Mouse (Mus musculus): ENCODE measurements around the gene Dscam. TPM values are rescaled to one million over a fixed set of nuclear protein-coding genes. Genes with fewer than 3 reads are reported as not detected.

Dscam gene
- polyA plus RNA-seq, 1 experiment from 2014 or later, result 2.1 TPM

GRCm38 (mm10) chr16:97060276-97060675 lies 110.3 kb downstream of the Dscam start:
- ATAC-seq (ENCODE audit: low FRiP score, low read depth), result no peak
- Histone ChIP-seq H3K36me3 (no peaks in the 10 kb centered on the region), H3K27me3 (replicated peaks) (no peaks in the 10 kb centered on the region), H3K4me3 (no peak overlapping the region), H3K9me3 (no peaks in the 10 kb centered on the region), H3K27ac (no peak overlapping the region), H3K4me1 (no peaks in the 10 kb centered on the region), H3K4me2 (replicated peaks) (no peak overlapping the region), H3K9ac (no peak overlapping the region)
- WGBS, result 79% methylated on average over 4 of the region's 4 CpGs

GRCm38 (mm10) chr16:97035271-97035670 lies 135.3 kb downstream of the Dscam start:
- 79% methylated on average over 4 of the region's 4 CpGs for WGBS
- H3K4me2 ChIP-seq (replicated peaks), result no peak overlapping the region
- no peak overlapping the region for H3K9ac ChIP-seq
- no peaks in the 10 kb centered on the region for H3K9me3 ChIP-seq
- H3K27me3 ChIP-seq (replicated peaks), result no peaks in the 10 kb centered on the region
- no peaks in the 10 kb centered on the region for H3K36me3 ChIP-seq
- no peak overlapping the region for H3K4me3 ChIP-seq
- no peak overlapping the region for H3K27ac ChIP-seq
- no peaks in the 10 kb centered on the region for H3K4me1 ChIP-seq
- ATAC-seq (ENCODE audit: low FRiP score, low read depth), result no peak

- Histone ChIP-seq H3K9me3 (no peaks in the 10 kb centered on the region), H3K9ac (no peak overlapping the region), H3K27ac (no peak overlapping the region), H3K4me2 (replicated peaks) (no peak overlapping the region), H3K27me3 (replicated peaks) (no peaks in the 10 kb centered on the region), H3K4me3 (no peak overlapping the region), H3K4me1 (no peaks in the 10 kb centered on the region), H3K36me3 (no peaks in the 10 kb centered on the region)
- no peak for ATAC-seq (ENCODE audit: low FRiP score, low read depth)
- 87% methylated on average over 3 of the region's 3 CpGs for WGBS
These were observed 137.0 kb downstream of the Dscam start for GRCm38 (mm10) chr16:97033540-97034058.

GRCm38 (mm10) chr16:97027701-97028100 lies 142.9 kb downstream of the Dscam start:
- no peak overlapping the region for H3K9ac ChIP-seq
- no peaks in the 10 kb centered on the region for H3K9me3 ChIP-seq
- no peaks in the 10 kb centered on the region for H3K36me3 ChIP-seq
- H3K4me1 ChIP-seq, result no peaks in the 10 kb centered on the region
- ATAC-seq (ENCODE audit: low FRiP score, low read depth), result no peak
- 89% methylated on average over 1 of the region's 1 CpGs for WGBS
- no peaks in the 10 kb centered on the region for H3K27me3 ChIP-seq (replicated peaks)
- H3K4me3 ChIP-seq, result no peak overlapping the region
- H3K27ac ChIP-seq, result no peak overlapping the region
- no peak overlapping the region for H3K4me2 ChIP-seq (replicated peaks)

GRCm38 (mm10) chr16:97026803-97027202 lies 143.7 kb downstream of the Dscam start:
- no peak overlapping the region for H3K4me2 ChIP-seq (replicated peaks)
- H3K27me3 ChIP-seq (replicated peaks), result no peaks in the 10 kb centered on the region
- no peaks in the 10 kb centered on the region for H3K9me3 ChIP-seq
- no peak for ATAC-seq (ENCODE audit: low FRiP score, low read depth)
- H3K27ac ChIP-seq, result no peak overlapping the region
- 89% methylated on average over 5 of the region's 5 CpGs for WGBS
- H3K9ac ChIP-seq, result no peak overlapping the region
- H3K4me1 ChIP-seq, result no peaks in the 10 kb centered on the region
- no peak overlapping the region for H3K4me3 ChIP-seq
- H3K36me3 ChIP-seq, result no peaks in the 10 kb centered on the region

- Histone ChIP-seq H3K9me3 (no peaks in the 10 kb centered on the region), H3K4me3 (no peak overlapping the region), H3K36me3 (no peaks in the 10 kb centered on the region), H3K27ac (no peak overlapping the region), H3K9ac (no peak overlapping the region), H3K4me1 (no peaks in the 10 kb centered on the region), H3K4me2 (replicated peaks) (no peak overlapping the region), H3K27me3 (replicated peaks) (no peaks in the 10 kb centered on the region)
- ATAC-seq (ENCODE audit: low FRiP score, low read depth), result no peak
- WGBS, result 78% methylated on average over 4 of the region's 4 CpGs
These were observed 146.1 kb downstream of the Dscam start for GRCm38 (mm10) chr16:97024406-97024805.

GRCm38 (mm10) chr16:97021496-97021895 lies 149.1 kb downstream of the Dscam start:
- Histone ChIP-seq H3K9ac (no peak overlapping the region), H3K4me2 (replicated peaks) (no peak overlapping the region), H3K36me3 (no peaks in the 10 kb centered on the region), H3K27ac (no peak overlapping the region), H3K4me1 (no peaks in the 10 kb centered on the region), H3K27me3 (replicated peaks) (no peaks in the 10 kb centered on the region), H3K9me3 (no peaks in the 10 kb centered on the region), H3K4me3 (no peak overlapping the region)
- WGBS, result 90% methylated on average over 6 of the region's 6 CpGs
- ATAC-seq (ENCODE audit: low FRiP score, low read depth), result no peak

GRCm38 (mm10) chr16:97018304-97018703 lies 152.2 kb downstream of the Dscam start:
- Histone ChIP-seq H3K27ac (no peak overlapping the region), H3K27me3 (replicated peaks) (no peaks in the 10 kb centered on the region), H3K9me3 (no peaks in the 10 kb centered on the region), H3K9ac (no peak overlapping the region), H3K4me3 (no peak overlapping the region), H3K36me3 (no peaks in the 10 kb centered on the region), H3K4me1 (no peaks in the 10 kb centered on the region), H3K4me2 (replicated peaks) (no peak overlapping the region)
- WGBS, result 69% methylated on average over 5 of the region's 5 CpGs
- ATAC-seq (ENCODE audit: low FRiP score, low read depth), result no peak

- Histone ChIP-seq H3K9me3 (no peaks in the 10 kb centered on the region), H3K27ac (no peak overlapping the region), H3K4me3 (no peak overlapping the region), H3K27me3 (replicated peaks) (no peaks in the 10 kb centered on the region), H3K36me3 (no peaks in the 10 kb centered on the region), H3K4me2 (replicated peaks) (no peak overlapping the region), H3K9ac (no peak overlapping the region), H3K4me1 (no peaks in the 10 kb centered on the region)
- WGBS, result 81% methylated on average over 3 of the region's 3 CpGs
- ATAC-seq (ENCODE audit: low FRiP score, low read depth), result no peak
These were observed 153.3 kb downstream of the Dscam start for GRCm38 (mm10) chr16:97017171-97017738.

- Histone ChIP-seq H3K27ac (no peak overlapping the region), H3K4me3 (no peak overlapping the region), H3K9ac (no peak overlapping the region), H3K4me2 (replicated peaks) (no peak overlapping the region), H3K4me1 (no peaks in the 10 kb centered on the region), H3K27me3 (replicated peaks) (no peaks in the 10 kb centered on the region), H3K36me3 (no peaks in the 10 kb centered on the region), H3K9me3 (no peaks in the 10 kb centered on the region)
- ATAC-seq (ENCODE audit: low FRiP score, low read depth), result no peak
- WGBS, result 86% methylated on average over 2 of the region's 2 CpGs
These were observed 154.2 kb downstream of the Dscam start for GRCm38 (mm10) chr16:97016244-97016850.

GRCm38 (mm10) chr16:97014343-97014742 lies 156.2 kb downstream of the Dscam start:
- Histone ChIP-seq H3K9ac (no peak overlapping the region), H3K27ac (no peak overlapping the region), H3K4me1 (no peaks in the 10 kb centered on the region), H3K27me3 (replicated peaks) (no peaks in the 10 kb centered on the region), H3K4me3 (no peak overlapping the region), H3K9me3 (no peaks in the 10 kb centered on the region), H3K36me3 (no peaks in the 10 kb centered on the region), H3K4me2 (replicated peaks) (no peak overlapping the region)
- ATAC-seq (ENCODE audit: low FRiP score, low read depth), result no peak
- 77% methylated on average over 3 of the region's 3 CpGs for WGBS

- no peak overlapping the region for H3K4me3 ChIP-seq
- no peak overlapping the region for H3K4me2 ChIP-seq (replicated peaks)
- no peak overlapping the region for H3K9ac ChIP-seq
- ATAC-seq (ENCODE audit: low FRiP score, low read depth), result 0 out of 2 replicates have a peak, but pooled peaks have one; percentile 41
- H3K4me1 ChIP-seq, result no peaks in the 10 kb centered on the region
- H3K27ac ChIP-seq, result no peak overlapping the region
- WGBS, result 61% methylated on average over 4 of the region's 4 CpGs
- no peaks in the 10 kb centered on the region for H3K27me3 ChIP-seq (replicated peaks)
- no peaks in the 10 kb centered on the region for H3K9me3 ChIP-seq
- no peaks in the 10 kb centered on the region for H3K36me3 ChIP-seq
These were observed 161.2 kb downstream of the Dscam start for GRCm38 (mm10) chr16:97009116-97010055.
